Mouse (Mus musculus): ENCODE measurements around the gene Tifab. TPM values are rescaled to one million over a fixed set of nuclear protein-coding genes. Genes with fewer than 3 reads are reported as not detected.
"Not testable (repeated sequence)": the region's sequence is repeated elsewhere in the genome, so short reads cannot be mapped to it uniquely, and the experiment has no call there.

Tifab gene
- total and polyA plus RNA-seq, 3 experiments: 1.9 to 6.7 (median 4.7) TPM

- TF ChIP-seq IRF4 (IDR thresholded peaks at IDR 0.05; ENCODE audit: low read depth, low read length) (peak; percentile 75), CTCF (conservative IDR thresholded peaks at IDR 0.05 in 1 of 2, IDR thresholded peaks at IDR 0.05 in 1 of 2; ENCODE audit: low read depth in 2 of 2, low read length in 2 of 2) (peak; percentile 97 to 100), MAFK (IDR thresholded peaks at IDR 0.05; ENCODE audit: insufficient replicate concordance, low read length) (no peak), TCF12 (IDR thresholded peaks at IDR 0.05; ENCODE audit: low read depth, low read length) (peak; percentile 62; the same call in 1 of the 2 replicates), CHD2 (IDR thresholded peaks at IDR 0.05; ENCODE audit: low read length) (0 out of 2 replicates have a peak, but pooled peaks have one; percentile 18), BHLHE40 (IDR thresholded peaks at IDR 0.05; ENCODE audit: low read depth, low read length) (peak; percentile 54; the same call in 1 of the 2 replicates), MXI1 (IDR thresholded peaks at IDR 0.05; ENCODE audit: low read depth, low read length) (no peak), POLR2A (IDR thresholded peaks at IDR 0.05; ENCODE audit: low read depth, low read length) (no peak), MAX (IDR thresholded peaks at IDR 0.05; ENCODE audit: low read length) (peak; percentile 57), SIN3A (IDR thresholded peaks at IDR 0.05; ENCODE audit: low read length) (0 out of 2 replicates have a peak, but pooled peaks have one; percentile 54)
Measured at GRCm38 (mm10) chr13:56197473-56198266, 19.0 kb upstream of the Tifab start (continued).

- no peak overlapping the region for H3K9ac ChIP-seq (ENCODE audit: insufficient read depth, low read depth)
- no peak overlapping the region for H3K27ac ChIP-seq (ENCODE audit: insufficient read depth, low read depth)
- H3K79me2 ChIP-seq (replicated peaks; ENCODE audit: control insufficient read depth, extremely low read depth, insufficient read depth, poor library complexity, severe bottlenecking): no peaks in the 10 kb centered on the region
- dilution Hi-C loops (cut with MboI; ENCODE audit: extremely low pct_ligation_motif_present, extremely low pct_unique_long_range_greater_than_20kb, low sequenced_read_pairs): no loop called here
- peaks cover 4% of the 10 kb centered on the region for H3K27me3 ChIP-seq (replicated peaks)
- in situ Hi-C loops (cut with MboI; ENCODE audit: low pct_ligation_motif_present, low pct_unique_long_range_greater_than_20kb, low sequenced_read_pairs): loop anchor here (5.0 kb wide), 1 partner anchor 235 kb away; no protein-coding TSS in a partner anchor
- H3K4me3 ChIP-seq (replicated peaks in 1 of 3; ENCODE audit: low read depth in 2 of 3, low read length in 2 of 3, poor library complexity in 1 of 3): no peak overlapping the region
- no peaks in the 10 kb centered on the region for H3K9me3 ChIP-seq (replicated peaks; ENCODE audit: low read length)
- no peak for DNase-seq (ENCODE audit: extremely low read depth)
- no peaks in the 10 kb centered on the region for H3K36me3 ChIP-seq (replicated peaks in 1 of 2; ENCODE audit: control insufficient read depth in 1 of 2, insufficient read depth in 1 of 2, low read length in 1 of 2)
- TF ChIP-seq CHD2 (IDR thresholded peaks at IDR 0.05; ENCODE audit: low read length) (no peak), JUN (IDR thresholded peaks at IDR 0.05; ENCODE audit: insufficient read depth, low read depth, low read length) (no peak), RCOR1 (conservative IDR thresholded peaks at IDR 0.05; ENCODE audit: low read depth, low read length) (no peak), UBTF (IDR thresholded peaks at IDR 0.05; ENCODE audit: low read depth, low read length) (no peak), CTCF (conservative IDR thresholded peaks at IDR 0.05 in 1 of 2, IDR thresholded peaks at IDR 0.05 in 1 of 2; ENCODE audit: low read depth in 2 of 2, low read length in 2 of 2) (no peak), MAX (IDR thresholded peaks at IDR 0.05; ENCODE audit: low read length) (no peak), NELFE (IDR thresholded peaks at IDR 0.05; ENCODE audit: low read depth, low read length) (no peak), JUND (conservative IDR thresholded peaks at IDR 0.05; ENCODE audit: low read depth, low read length) (no peak), HCFC1 (IDR thresholded peaks at IDR 0.05; ENCODE audit: low read depth, low read length) (no peak), IRF4 (IDR thresholded peaks at IDR 0.05; ENCODE audit: low read depth, low read length) (no peak), ETS1 (conservative IDR thresholded peaks at IDR 0.05; ENCODE audit: low read depth, low read length) (no peak), ELF1 (IDR thresholded peaks at IDR 0.05; ENCODE audit: low read depth, low read length) (no peak), SIN3A (IDR thresholded peaks at IDR 0.05; ENCODE audit: low read length) (no peak), MXI1 (IDR thresholded peaks at IDR 0.05; ENCODE audit: low read depth, low read length) (no peak), MEF2A (IDR thresholded peaks at IDR 0.05; ENCODE audit: borderline replicate concordance, low read depth, low read length) (no peak)
- peaks cover 0 to 36% of the 10 kb centered on the region in 2 experiments; a peak in 3 of 4 replicates for H3K4me1 ChIP-seq (ENCODE audit: control insufficient read depth in 1 of 2, insufficient read depth in 2 of 2)
- no peak overlapping the region for H3K4me2 ChIP-seq (ENCODE audit: insufficient read depth, low read depth, poor library complexity, severe bottlenecking)
Measured at GRCm38 (mm10) chr13:56197031-56197430, 18.3 kb upstream of the Tifab start.

- in situ Hi-C loops (cut with MboI; ENCODE audit: low pct_ligation_motif_present, low pct_unique_long_range_greater_than_20kb, low sequenced_read_pairs): loop anchor here (5.0 kb wide), 1 partner anchor 236 kb away; no protein-coding TSS in a partner anchor
- H3K4me2 ChIP-seq (ENCODE audit: insufficient read depth, low read depth, poor library complexity, severe bottlenecking); H3K4me3 ChIP-seq (replicated peaks in 1 of 3; ENCODE audit: low read depth in 2 of 3, low read length in 2 of 3, poor library complexity in 1 of 3); H3K79me2 ChIP-seq (replicated peaks; ENCODE audit: control insufficient read depth, extremely low read depth, insufficient read depth, poor library complexity, severe bottlenecking); H3K9ac ChIP-seq (ENCODE audit: insufficient read depth, low read depth); dilution Hi-C loops (cut with MboI; ENCODE audit: extremely low pct_ligation_motif_present, extremely low pct_unique_long_range_greater_than_20kb, low sequenced_read_pairs); H3K27ac ChIP-seq (ENCODE audit: insufficient read depth, low read depth); H3K27me3 ChIP-seq (replicated peaks); H3K36me3 ChIP-seq (replicated peaks in 1 of 2; ENCODE audit: control insufficient read depth in 1 of 2, insufficient read depth in 1 of 2, low read length in 1 of 2); DNase-seq (ENCODE audit: extremely low read depth); H3K9me3 ChIP-seq (replicated peaks; ENCODE audit: low read length): not testable (repeated sequence)
- peaks cover 0 to 41% of the 10 kb centered on the region in 2 experiments; a peak in 3 of 4 replicates for H3K4me1 ChIP-seq (ENCODE audit: control insufficient read depth in 1 of 2, insufficient read depth in 2 of 2)
Measured at GRCm38 (mm10) chr13:56195824-56196223, 17.1 kb upstream of the Tifab start.

- H3K9ac ChIP-seq (ENCODE audit: insufficient read depth, low read depth); DNase-seq (ENCODE audit: extremely low read depth); dilution Hi-C loops (cut with MboI; ENCODE audit: extremely low pct_ligation_motif_present, extremely low pct_unique_long_range_greater_than_20kb, low sequenced_read_pairs); H3K9me3 ChIP-seq (replicated peaks; ENCODE audit: low read length); in situ Hi-C loops (cut with MboI; ENCODE audit: low pct_ligation_motif_present, low pct_unique_long_range_greater_than_20kb, low sequenced_read_pairs); H3K79me2 ChIP-seq (replicated peaks; ENCODE audit: control insufficient read depth, extremely low read depth, insufficient read depth, poor library complexity, severe bottlenecking); H3K4me3 ChIP-seq (replicated peaks in 1 of 3; ENCODE audit: low read depth in 2 of 3, low read length in 2 of 3, poor library complexity in 1 of 3); H3K36me3 ChIP-seq (replicated peaks in 1 of 2; ENCODE audit: control insufficient read depth in 1 of 2, insufficient read depth in 1 of 2, low read length in 1 of 2); H3K27ac ChIP-seq (ENCODE audit: insufficient read depth, low read depth); H3K4me2 ChIP-seq (ENCODE audit: insufficient read depth, low read depth, poor library complexity, severe bottlenecking); H3K27me3 ChIP-seq (replicated peaks): not testable (repeated sequence)
- peaks cover 0 to 43% of the 10 kb centered on the region in 2 experiments; a peak in 3 of 4 replicates for H3K4me1 ChIP-seq (ENCODE audit: control insufficient read depth in 1 of 2, insufficient read depth in 2 of 2)
Measured at GRCm38 (mm10) chr13:56194181-56194580, 15.5 kb upstream of the Tifab start.

All from CH12.LX (cell line).